Mouse (Mus musculus) embryonic facial prominence, embryonic 12.5 days (tissue): ENCODE measurements around the gene Abtb2. TPM values are rescaled to one million over a fixed set of nuclear protein-coding genes. Genes with fewer than 3 reads are reported as not detected.
A peak's percentile ranks its signal among the peaks of the same experiment; 100 is the strongest.

ENCODE experiments used
- ATAC-seq: fragments of 200-750 bp; cut with Nextera tagmentation; 2 replicates; pipeline ENCODE4 v1.8.0; 2017; ENCODE audit not compliant: insufficient number of reproducible peaks, insufficient read depth, low FRiP score, low TSS enrichment
- H3K27ac ChIP-seq: fragments of 300-500 bp; sonication (generic); 2 replicates; pipeline ENCODE4 v1.5.1; 2016; ENCODE audit warnings: mild to moderate bottlenecking
- H3K27me3 ChIP-seq: fragments of 300-500 bp; sonication (generic); 2 replicates; pipeline ENCODE4 v1.6.1; 2016; ENCODE audit warnings: mild to moderate bottlenecking, moderate library complexity
- H3K36me3 ChIP-seq: fragments of 300-500 bp; sonication (generic); 2 replicates; pipeline ENCODE4 v1.6.1; 2016; ENCODE audit warnings: mild to moderate bottlenecking
- H3K4me1 ChIP-seq: fragments of 300-500 bp; sonication (generic); 2 replicates; pipeline ENCODE4 v1.6.1; 2016
- H3K4me2 ChIP-seq: fragments of 300-500 bp; sonication (generic); replicated peaks from 2 replicates; pipeline ENCODE4 v1.6.1; 2016; ENCODE audit warnings: mild to moderate bottlenecking, moderate library complexity
- H3K4me3 ChIP-seq: fragments of 300-500 bp; sonication (generic); 2 replicates; pipeline ENCODE4 v1.5.1; 2016; ENCODE audit warnings: mild to moderate bottlenecking
- H3K9ac ChIP-seq: fragments of 300-500 bp; sonication (generic); 2 replicates; pipeline ENCODE4 v1.6.1; 2016; ENCODE audit warnings: mild to moderate bottlenecking, moderate library complexity
- H3K9me3 ChIP-seq: fragments of 300-500 bp; sonication (generic); 2 replicates; pipeline ENCODE4 v1.6.1; 2016; ENCODE audit warnings: mild to moderate bottlenecking, moderate library complexity
- WGBS: fragments of 180-500 bp; shearing (Covaris S2); methylation state at CpG from one replicate; pipeline ENCODE4 v1.1.7; 2016; 5-methylcytosine and 5-hydroxymethylcytosine counted together
- polyA plus RNA-seq: library from polyadenylated mRNA; unstranded; fragments of >200 nt; fragmentation: Nextera tagmentation; extraction: Ambion mirVana; gene quantifications from 2 replicates; pipeline ENCODE4 v1.2.1, GENCODE M21; 2016

The Abtb2 gene
- polyA plus RNA-seq, 1 experiment from 2014 or later: 21.2 TPM

DNA sequence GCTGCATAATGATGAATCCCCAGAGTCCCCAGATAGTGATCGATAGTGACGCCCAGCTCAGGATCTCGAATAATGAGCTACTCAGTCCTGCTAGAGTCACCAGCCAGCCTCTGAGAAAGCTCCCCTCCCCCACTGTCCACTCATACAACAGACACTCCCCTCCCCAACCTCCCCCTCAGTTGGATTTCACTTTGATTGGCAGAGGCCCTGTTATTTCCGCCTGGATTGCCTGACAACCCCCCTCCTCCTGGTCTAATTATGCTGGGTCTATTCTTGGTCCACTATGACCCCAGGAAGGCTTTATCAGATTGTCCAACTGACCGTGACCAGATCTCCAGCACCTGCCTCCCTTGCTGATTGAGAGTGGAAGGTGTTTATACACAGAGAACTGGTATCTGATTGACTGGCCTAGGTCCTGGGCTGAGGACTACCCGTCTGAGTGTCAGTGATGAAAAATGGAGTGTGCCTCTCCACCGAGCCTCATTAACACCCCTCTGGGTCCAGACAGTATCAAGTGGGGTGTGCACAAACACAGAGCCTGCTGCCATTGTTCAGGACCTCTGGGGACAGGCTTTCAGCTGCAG is 59.3 kb downstream of the Abtb2 start:
- no peak overlapping the region for H3K9ac ChIP-seq
- H3K4me1 ChIP-seq: peaks cover 29% of the 10 kb centered on the region
- 14% methylated on average over 7 of the region's 7 CpGs for WGBS
- no peaks in the 10 kb centered on the region for H3K9me3 ChIP-seq
- H3K4me2 ChIP-seq: no peak overlapping the region
- H3K27ac ChIP-seq: no peak overlapping the region
- H3K4me3 ChIP-seq: no peak overlapping the region
- peaks cover 2% of the 10 kb centered on the region; the same call in 1 of the 2 replicates for H3K27me3 ChIP-seq
- H3K36me3 ChIP-seq: no peaks in the 10 kb centered on the region
- peak; percentile 80 for ATAC-seq

GRCm38 (mm10) chr2:103627101-103627500 is 61.0 kb downstream of the Abtb2 start:
- H3K9me3 ChIP-seq: no peaks in the 10 kb centered on the region
- H3K4me2 ChIP-seq: no peak overlapping the region
- H3K27ac ChIP-seq: no peak overlapping the region
- no peak overlapping the region for H3K4me3 ChIP-seq
- no peaks in the 10 kb centered on the region for H3K36me3 ChIP-seq
- peaks cover 41% of the 10 kb centered on the region for H3K4me1 ChIP-seq
- peaks cover 2% of the 10 kb centered on the region; the same call in 1 of the 2 replicates for H3K27me3 ChIP-seq
- no peak for ATAC-seq
- WGBS: 83% methylated on average over 7 of the region's 7 CpGs
- no peak overlapping the region for H3K9ac ChIP-seq

GRCm38 (mm10) chr2:103629956-103630355 is 63.8 kb downstream of the Abtb2 start:
- WGBS: 49% methylated on average over 5 of the region's 5 CpGs
- no peak for ATAC-seq
- Histone ChIP-seq H3K36me3 (no peaks in the 10 kb centered on the region), H3K9me3 (no peaks in the 10 kb centered on the region), H3K4me3 (no peak overlapping the region), H3K4me2 (no peak overlapping the region), H3K27me3 (peaks cover 2% of the 10 kb centered on the region; the same call in 1 of the 2 replicates), H3K9ac (no peak overlapping the region), H3K4me1 (peaks cover 51% of the 10 kb centered on the region), H3K27ac (no peak overlapping the region)

DNA sequence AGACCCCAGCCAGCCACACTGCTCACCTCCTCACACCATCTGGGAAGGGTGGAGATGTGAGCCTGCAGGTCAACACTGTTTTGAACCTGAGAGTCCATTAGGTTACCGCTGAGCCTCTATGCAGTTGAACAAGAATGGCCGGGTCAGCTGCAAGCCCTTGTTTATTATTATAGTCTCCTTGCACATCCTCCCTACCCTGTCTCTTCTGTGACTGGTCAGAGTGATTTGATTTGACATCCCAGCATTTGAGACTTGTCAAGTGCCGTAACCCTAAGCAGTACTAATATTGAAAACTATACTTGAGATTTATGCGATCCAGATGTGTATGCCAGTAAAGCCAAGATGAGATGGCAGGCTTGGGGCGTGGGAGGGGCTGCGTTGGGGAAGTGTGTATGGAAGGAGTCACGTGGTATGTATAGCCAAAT is 65.2 kb downstream of the Abtb2 start:
- Histone ChIP-seq H3K4me2 (no peak overlapping the region), H3K9me3 (no peaks in the 10 kb centered on the region), H3K27me3 (peaks cover 2% of the 10 kb centered on the region; the same call in 1 of the 2 replicates), H3K4me1 (peaks cover 46% of the 10 kb centered on the region), H3K9ac (no peak overlapping the region), H3K27ac (no peak overlapping the region; the same call in 1 of the 2 replicates), H3K36me3 (no peaks in the 10 kb centered on the region), H3K4me3 (no peak overlapping the region)
- peak; percentile 63 for ATAC-seq
- 15% methylated on average over 7 of the region's 7 CpGs for WGBS

DNA sequence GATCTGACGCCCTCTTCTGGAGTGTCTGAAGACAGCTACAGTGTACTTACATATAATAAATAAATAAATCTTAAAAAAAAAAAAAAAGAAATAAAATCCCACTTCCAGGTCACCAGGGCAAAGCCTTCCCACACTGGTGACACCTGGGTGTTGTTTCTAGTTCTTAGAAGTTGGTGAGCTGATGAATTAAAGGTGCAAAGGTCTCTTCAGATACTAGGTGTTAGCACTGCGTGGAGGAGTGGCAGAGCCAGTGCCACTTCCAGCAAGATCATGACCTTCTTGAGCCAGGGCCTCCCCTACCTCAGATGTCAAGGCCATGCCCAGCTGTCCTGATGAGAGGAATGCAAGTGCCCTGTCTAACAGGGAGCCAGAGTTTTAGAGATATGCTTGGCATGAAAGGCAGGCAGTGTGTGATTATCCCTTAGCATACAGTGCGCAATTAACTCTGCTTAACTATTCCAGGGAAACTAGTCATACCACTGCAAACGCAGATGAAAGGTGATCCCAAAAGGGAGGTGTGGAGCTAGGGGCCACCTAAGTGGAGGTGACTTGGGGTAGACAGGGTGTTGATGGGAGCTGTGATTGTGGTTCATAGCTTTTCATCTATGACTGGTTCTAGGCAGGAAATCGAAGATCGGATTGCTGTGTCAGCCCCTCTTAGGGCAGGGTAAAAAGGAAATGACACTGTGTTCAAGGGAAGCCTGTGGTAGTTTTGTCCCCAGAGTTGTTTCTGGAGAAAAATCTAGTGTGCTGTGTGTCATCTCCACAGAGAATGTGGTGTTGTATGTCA is 66.2 kb downstream of the Abtb2 start:
- H3K27ac ChIP-seq: no peak overlapping the region
- 46% methylated on average over 6 of the region's 6 CpGs for WGBS
- no peak overlapping the region for H3K4me3 ChIP-seq
- H3K4me2 ChIP-seq: no peak overlapping the region
- H3K9ac ChIP-seq: no peak overlapping the region
- H3K9me3 ChIP-seq: no peaks in the 10 kb centered on the region
- no peaks in the 10 kb centered on the region for H3K36me3 ChIP-seq
- peaks cover 53% of the 10 kb centered on the region for H3K4me1 ChIP-seq
- H3K27me3 ChIP-seq: no peaks in the 10 kb centered on the region
- ATAC-seq: no peak

- H3K27me3 ChIP-seq: no peaks in the 10 kb centered on the region
- 77% methylated on average over 2 of the region's 2 CpGs for WGBS
- no peak for ATAC-seq
- H3K36me3 ChIP-seq: no peaks in the 10 kb centered on the region
- H3K4me2 ChIP-seq: no peak overlapping the region
- H3K9me3 ChIP-seq: no peaks in the 10 kb centered on the region
- H3K9ac ChIP-seq: no peak overlapping the region
- H3K27ac ChIP-seq: peak overlapping the region; percentile 36; the same call in 1 of the 2 replicates
- no peak overlapping the region for H3K4me3 ChIP-seq
- peaks cover 59% of the 10 kb centered on the region for H3K4me1 ChIP-seq
Observed at GRCm38 (mm10) chr2:103632926-103633250, 66.8 kb downstream of the Abtb2 start.

DNA sequence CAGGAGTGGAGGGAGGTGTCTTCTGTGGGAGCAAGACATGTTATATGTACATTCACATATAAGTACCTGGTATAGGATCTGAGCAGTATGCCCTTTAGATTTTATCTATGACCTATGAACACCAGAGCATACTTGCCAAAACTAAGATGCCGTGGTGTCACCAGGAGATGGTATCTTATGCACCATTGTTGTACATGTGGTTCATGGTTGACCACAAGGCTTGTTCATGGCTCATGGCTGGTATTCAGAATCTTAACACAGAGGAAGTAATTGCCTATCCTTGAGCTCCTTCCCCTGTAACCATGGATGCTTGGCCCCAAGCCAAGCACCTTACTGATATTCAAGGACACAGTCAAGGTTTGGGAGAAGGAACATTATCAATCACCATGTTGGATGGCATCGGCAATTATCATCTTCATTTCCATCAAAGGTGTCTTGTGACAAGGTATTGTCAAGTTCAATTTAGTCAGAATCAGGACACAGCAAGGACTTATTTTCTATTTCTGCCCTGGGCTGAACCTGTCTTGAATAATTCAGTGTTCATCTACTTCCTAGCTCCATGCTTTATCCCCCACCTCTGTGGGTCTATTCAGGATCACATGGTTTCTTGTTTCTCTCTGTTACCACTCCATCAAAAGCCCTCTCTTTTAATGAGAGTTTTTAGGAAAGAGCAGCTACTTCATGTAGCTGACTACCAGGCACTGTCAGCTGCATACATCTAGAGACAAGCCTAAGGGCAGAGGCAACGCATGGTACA is 69.8 kb downstream of the Abtb2 start:
- Histone ChIP-seq H3K27ac (no peak overlapping the region), H3K27me3 (no peaks in the 10 kb centered on the region), H3K4me2 (no peak overlapping the region), H3K9me3 (no peaks in the 10 kb centered on the region), H3K9ac (no peak overlapping the region), H3K4me3 (no peak overlapping the region), H3K36me3 (no peaks in the 10 kb centered on the region), H3K4me1 (peaks cover 66% of the 10 kb centered on the region)
- 91% methylated on average over 3 of the region's 3 CpGs for WGBS
- ATAC-seq: no peak

DNA sequence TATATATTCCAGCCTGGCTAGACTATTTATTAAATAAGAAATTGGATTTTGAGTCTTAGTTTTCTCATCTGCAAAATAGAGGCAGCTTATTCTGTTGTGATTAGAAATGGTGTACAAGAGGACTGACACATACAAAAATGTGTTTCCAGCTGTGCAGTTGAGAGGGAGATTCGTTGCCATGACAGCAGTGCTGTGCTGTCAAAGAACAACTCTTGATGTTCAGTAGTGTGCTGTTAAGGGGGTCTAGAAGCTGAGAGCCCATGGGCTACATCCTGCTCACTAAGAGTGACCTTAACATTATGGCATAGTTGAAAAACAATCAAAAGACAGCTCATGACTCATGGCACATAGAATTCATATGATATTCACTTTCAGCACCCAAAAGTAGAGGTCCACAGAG is 71.3 kb downstream of the Abtb2 start:
- Histone ChIP-seq H3K4me1 (peaks cover 58% of the 10 kb centered on the region), H3K9me3 (no peaks in the 10 kb centered on the region), H3K4me3 (no peak overlapping the region), H3K27me3 (no peaks in the 10 kb centered on the region), H3K4me2 (no peak overlapping the region), H3K36me3 (no peaks in the 10 kb centered on the region), H3K27ac (no peak overlapping the region), H3K9ac (no peak overlapping the region)
- ATAC-seq: no peak
- WGBS: 75% methylated on average over 1 of the region's 1 CpGs

- Histone ChIP-seq H3K4me2 (no peak overlapping the region), H3K9me3 (no peaks in the 10 kb centered on the region), H3K27ac (no peak overlapping the region), H3K4me3 (no peak overlapping the region), H3K27me3 (no peaks in the 10 kb centered on the region), H3K36me3 (no peaks in the 10 kb centered on the region), H3K4me1 (peaks cover 53% of the 10 kb centered on the region), H3K9ac (no peak overlapping the region)
- WGBS: 91% methylated on average over 5 of the region's 5 CpGs
- ATAC-seq: no peak
Observed at GRCm38 (mm10) chr2:103637943-103638342, 71.8 kb downstream of the Abtb2 start.

- no peak for ATAC-seq
- WGBS: 14% methylated on average over 2 of the region's 2 CpGs
- Histone ChIP-seq H3K4me2 (no peak overlapping the region), H3K27me3 (no peaks in the 10 kb centered on the region), H3K9me3 (no peaks in the 10 kb centered on the region), H3K4me3 (no peak overlapping the region), H3K9ac (no peak overlapping the region), H3K36me3 (no peaks in the 10 kb centered on the region), H3K4me1 (peaks cover 60% of the 10 kb centered on the region), H3K27ac (peak overlapping the region; percentile 37)
Observed at GRCm38 (mm10) chr2:103639701-103640100, 73.6 kb downstream of the Abtb2 start.

DNA sequence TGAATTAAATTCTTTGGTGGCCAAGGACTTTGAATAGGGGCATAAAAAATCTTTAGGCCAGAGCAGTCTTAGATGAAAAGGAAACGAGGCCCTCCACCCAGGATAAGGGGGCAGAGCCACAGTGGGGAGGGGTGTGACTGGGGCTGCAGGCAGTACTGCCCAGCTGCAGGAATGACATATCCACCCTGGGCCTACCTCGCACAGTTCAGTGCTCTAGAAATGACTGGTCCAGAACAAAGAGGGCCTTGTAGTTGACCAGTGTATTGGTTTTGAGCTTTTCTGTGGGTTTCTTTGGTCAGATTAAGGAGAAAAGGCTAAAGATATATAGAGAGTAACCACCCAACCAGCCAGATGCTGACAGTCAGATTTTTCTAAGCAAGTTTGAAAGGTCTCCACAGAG is 74.8 kb downstream of the Abtb2 start:
- WGBS: 37% methylated on average over 2 of the region's 2 CpGs
- no peak for ATAC-seq
- no peak overlapping the region for H3K9ac ChIP-seq
- no peak overlapping the region for H3K4me3 ChIP-seq
- H3K27me3 ChIP-seq: no peaks in the 10 kb centered on the region
- peak overlapping the region; percentile 32; the same call in 1 of the 2 replicates for H3K27ac ChIP-seq
- H3K4me2 ChIP-seq: no peak overlapping the region
- H3K9me3 ChIP-seq: no peaks in the 10 kb centered on the region
- no peaks in the 10 kb centered on the region for H3K36me3 ChIP-seq
- peaks cover 60% of the 10 kb centered on the region for H3K4me1 ChIP-seq
